13 mouse cellular contexts compared by ENCODE assay signal in the genomic region with DNA sequence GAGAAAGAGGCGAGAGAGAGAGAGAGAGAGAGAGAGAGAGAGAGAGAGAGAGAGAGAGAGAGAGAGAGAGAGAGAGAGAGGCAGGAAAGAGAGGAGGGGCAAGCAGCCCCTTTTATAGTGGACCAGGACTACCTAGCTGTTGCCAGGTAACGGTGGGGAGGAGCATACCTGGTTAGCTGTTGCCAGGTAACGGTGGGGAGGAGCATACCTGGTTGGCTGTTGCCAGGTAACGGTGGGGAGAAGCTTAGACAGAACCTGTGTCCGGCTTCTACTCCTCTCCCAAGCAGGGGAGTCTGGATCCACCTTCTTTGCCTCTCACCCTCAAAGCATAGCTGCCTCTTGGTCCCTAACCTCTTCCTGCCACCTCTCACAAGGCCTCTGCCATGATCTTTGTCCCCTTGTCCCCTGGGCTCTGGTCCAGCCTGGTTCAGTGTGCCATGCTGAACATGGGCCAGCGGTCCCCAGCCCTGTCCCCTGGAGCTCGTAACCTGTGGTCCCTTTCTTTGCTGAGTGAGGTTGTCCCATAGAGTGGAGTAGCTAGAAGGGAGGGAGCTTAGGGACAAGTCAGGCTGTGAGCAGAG. TPM values are rescaled to one million over a fixed set of nuclear protein-coding genes. Genes with fewer than 3 reads are reported as not detected.
DNase-seq lines count a peak whose midpoint lies in the region; ATAC-seq lines count a peak whose summit lies in the region.
"Had no signal": no experiment of that assay in that cellular context is flagged by ENCODE, and none has a peak within 500 bp of the region (broad histone marks: within the 10 kb centered on the region; RNA-seq: fewer than 3 reads in every experiment).

No protein-coding gene starts in this region.

- 22% methylated on average over 6 of the region's 7 CpGs for WGBS in forebrain, embryonic 16.5 days
- WGBS in liver, embryonic 16.5 days (ENCODE audit: insufficient replicate concordance), result 51% methylated on average over 7 of the region's 7 CpGs

- H3K27me3 ChIP-seq in forebrain, embryonic 16.5 days (replicated peaks; ENCODE audit: control insufficient read depth, insufficient read depth, low read length), result peaks cover 20% of the 10 kb centered on the region
- H3K27me3 ChIP-seq in liver, embryonic 16.5 days (ENCODE audit: control insufficient read depth, insufficient read depth, low read depth, low read length), result peaks cover 17% of the 10 kb centered on the region
- H3K27me3 ChIP-seq: Patski had no signal

- peak overlapping the region; percentile 22; the same call in 1 of the 2 replicates for H3K4me2 ChIP-seq in forebrain, embryonic 16.5 days (ENCODE audit: low read length)
- H3K4me2 ChIP-seq in liver, embryonic 16.5 days (ENCODE audit: low read depth, low read length), result peak overlapping the region; percentile 40
- H3K4me2 ChIP-seq: limb, embryonic 12.5 days had no signal

- peak; percentile 71 for ATAC-seq in forebrain, embryonic 16.5 days
- no peak for ATAC-seq in liver, embryonic 16.5 days (ENCODE audit: low read depth)
- ATAC-seq: Patski had no signal

- no peaks in the 10 kb centered on the region for H3K36me3 ChIP-seq in forebrain, embryonic 16.5 days (ENCODE audit: control insufficient read depth, insufficient read depth)
- H3K36me3 ChIP-seq in liver, embryonic 16.5 days (ENCODE audit: control insufficient read depth, insufficient read depth), result no peaks in the 10 kb centered on the region
- H3K36me3 ChIP-seq: limb, embryonic 12.5 days had no signal

- no peak overlapping the region for H3K4me3 ChIP-seq in forebrain, embryonic 16.5 days (replicated peaks; ENCODE audit: low read length)
- no peak overlapping the region for H3K4me3 ChIP-seq in liver, embryonic 16.5 days (ENCODE audit: low read depth, low read length)
- H3K4me3 ChIP-seq: limb, embryonic 12.5 days had no signal

- H3K27ac ChIP-seq in forebrain, embryonic 16.5 days (ENCODE audit: low read length), result peak overlapping the region; percentile 51; the same call in 1 of the 2 replicates
- peak overlapping the region; percentile 80 for H3K27ac ChIP-seq in liver, embryonic 16.5 days (ENCODE audit: low read length)

- no peaks in the 10 kb centered on the region for H3K9me3 ChIP-seq in forebrain, embryonic 16.5 days (ENCODE audit: control insufficient read depth, low read length)
- no peaks in the 10 kb centered on the region for H3K9me3 ChIP-seq in liver, embryonic 16.5 days (replicated peaks; ENCODE audit: control insufficient read depth, low read length)
- H3K9me3 ChIP-seq: limb, embryonic 12.5 days had no signal

- peaks cover 9% of the 10 kb centered on the region for H3K4me1 ChIP-seq in forebrain, embryonic 16.5 days (replicated peaks; ENCODE audit: control insufficient read depth, insufficient read depth, low read length)
- H3K4me1 ChIP-seq in liver, embryonic 16.5 days (ENCODE audit: control insufficient read depth, low read depth, low read length), result peaks cover 87% of the 10 kb centered on the region

- no peak overlapping the region for H3K9ac ChIP-seq in forebrain, embryonic 16.5 days (replicated peaks; ENCODE audit: low read depth, low read length)
- peak overlapping the region; percentile 49 for H3K9ac ChIP-seq in liver, embryonic 16.5 days (ENCODE audit: low read depth, low read length)
- H3K9ac ChIP-seq: limb, embryonic 12.5 days had no signal

- peak; percentile 57 for DNase-seq in kidney, adult 11 months
- DNase-seq in kidney, adult 8-10 months, result no peak
- DNase-seq in adipocyte (ENCODE audit: low spot score), result peak; percentile 59
- DNase-seq in layer of hippocampus, postnatal 14 days (ENCODE audit: low spot score in 2 of 2), result no peak
- no peak for DNase-seq in cerebellum, adult 9-10 months
- no peak for DNase-seq in lung, postnatal 25 days (ENCODE audit: low spot score)
- DNase-seq: cerebellum, adult 2 months; thymus, postnatal 25 days had no signal

RNA-seq across cellular contexts. Expression of a gene that starts 8.0 kb away (rescaled TPM):
- 0.63 and 0.84 TPM in 2 replicates for polyA plus RNA-seq in forebrain, embryonic 16.5 days (2015; fragmentation: Nextera tagmentation; extraction: Ambion mirVana)
- polyA plus RNA-seq in liver, embryonic 16.5 days (2015; fragmentation: Nextera tagmentation; extraction: Ambion mirVana), result 71.9 and 77.2 TPM in 2 replicates
- 1 to 10 TPM in 1 of 2 experiments, under 1 TPM in 1; 0.55 to 1.2 TPM for total RNA-seq in layer of hippocampus, postnatal 14 days (2021)

RNA-seq across cellular contexts. Expression of a gene that starts 17.4 kb away (rescaled TPM):
- 1.9 and 2.5 TPM in 2 replicates for polyA plus RNA-seq in forebrain, embryonic 16.5 days (2015; fragmentation: Nextera tagmentation; extraction: Ambion mirVana)
- polyA plus RNA-seq in liver, embryonic 16.5 days (2015; fragmentation: Nextera tagmentation; extraction: Ambion mirVana), result 23.4 and 28.5 TPM in 2 replicates
- total RNA-seq in layer of hippocampus, postnatal 14 days (2021), result 1 to 10 TPM; 1.2 to 2.3 TPM

RNA-seq across cellular contexts. Expression of a gene that starts 27.6 kb away (rescaled TPM):
- 1.3 and 4.5 TPM in 2 replicates for polyA plus RNA-seq in forebrain, embryonic 16.5 days (2015; fragmentation: Nextera tagmentation; extraction: Ambion mirVana)
- polyA plus RNA-seq in liver, embryonic 16.5 days (2015; fragmentation: Nextera tagmentation; extraction: Ambion mirVana), result not detected in 2 replicates
- 1 to 10 TPM in 1 of 2 experiments, under 1 TPM in 1; 0.62 to 1.8 TPM for total RNA-seq in layer of hippocampus, postnatal 14 days (2021)
- total RNA-seq: gastrocnemius, adult 18-20 months had no signal
- polyA plus RNA-seq: Patski had no signal

RNA-seq across cellular contexts. Expression of a gene that starts 51.4 kb away (rescaled TPM):
- polyA plus RNA-seq in forebrain, embryonic 16.5 days (2015; fragmentation: Nextera tagmentation; extraction: Ambion mirVana), result 0.23 and 1.1 TPM in 2 replicates
- 0.46 and 0.52 TPM in 2 replicates for polyA plus RNA-seq in liver, embryonic 16.5 days (2015; fragmentation: Nextera tagmentation; extraction: Ambion mirVana)
- total RNA-seq in layer of hippocampus, postnatal 14 days (2021), result 1 to 10 TPM; 5.2 to 6.3 TPM

RNA-seq across cellular contexts. Expression of a gene that starts 56.7 kb away (rescaled TPM):
- polyA plus RNA-seq in forebrain, embryonic 16.5 days (2015; fragmentation: Nextera tagmentation; extraction: Ambion mirVana), result 33.6 and 39.9 TPM in 2 replicates
- 8.1 and 10.1 TPM in 2 replicates for polyA plus RNA-seq in liver, embryonic 16.5 days (2015; fragmentation: Nextera tagmentation; extraction: Ambion mirVana)
- total RNA-seq in layer of hippocampus, postnatal 14 days (2021), result 100 to 1,000 TPM; 117 to 125 TPM

Comparison
In these comparisons a context has a peak if more than half of its experiments do, and no peak if none do; other contexts are left out.
1. DNase-seq: peak in kidney, adult 11 months (single experiment) and adipocyte (single experiment); none in kidney, adult 8-10 months (0 of 2), layer of hippocampus, postnatal 14 days (0 of 2), cerebellum, adult 9-10 months (single experiment) and lung, postnatal 25 days (single experiment).
2. RNA of a gene that starts 8.0 kb away (polyA plus RNA-seq): 71.9 to 77.2 TPM in liver, embryonic 16.5 days; 0.63 to 0.84 TPM in forebrain, embryonic 16.5 days; every median in the first group is over 10 times any median in the second.